Mouse (Mus musculus): ENCODE data around the gene Sod2. TPM values are rescaled to one million over a fixed set of nuclear protein-coding genes. Genes with fewer than 3 reads are reported as not detected.
"Not testable (repeated sequence)": the region's sequence is repeated elsewhere in the genome, so short reads cannot be mapped to it uniquely, and the experiment has no call there.

The Sod2 gene
- total and polyA plus RNA-seq, 3 experiments: 284 to 320 (median 293) TPM

- peak; percentile 41 for DNase-seq (ENCODE audit: low read depth, low spot score)
- peaks cover 48 to 49% of the 10 kb centered on the region in 2 experiments for H3K36me3 ChIP-seq (ENCODE audit: control insufficient read depth in 1 of 2, insufficient read depth in 2 of 2, low read length in 2 of 2)
- TF ChIP-seq TCF12 (IDR thresholded peaks at IDR 0.05; ENCODE audit: low read depth, low read length) (peak; percentile 54; the same call in 1 of the 2 replicates), TAL1 (IDR thresholded peaks at IDR 0.05; ENCODE audit: low read length) (no peak), EP300 (IDR thresholded peaks at IDR 0.05; ENCODE audit: low read depth in 1 of 2, low read length in 2 of 2) (peak; percentile 68 to 72; a peak in 3 of 4 replicates), ZMIZ1 (IDR thresholded peaks at IDR 0.05; ENCODE audit: low read depth, low read length) (no peak), MAFK (IDR thresholded peaks at IDR 0.05; ENCODE audit: borderline replicate concordance, low read depth, low read length) (no peak), RAD21 (IDR thresholded peaks at IDR 0.05; ENCODE audit: low read depth, low read length) (no peak), KAT2A (conservative IDR thresholded peaks at IDR 0.05; ENCODE audit: low read depth, low read length) (no peak), GATA1 (IDR thresholded peaks at IDR 0.05; ENCODE audit: low read depth, low read length) (peak; percentile 59), MYB (IDR thresholded peaks at IDR 0.05; ENCODE audit: low read depth, low read length) (no peak), MEF2A (IDR thresholded peaks at IDR 0.05; ENCODE audit: extremely low read depth, insufficient replicate concordance, low read depth, low read length, poor library complexity, severe bottlenecking) (no peak), RCOR1 (IDR thresholded peaks at IDR 0.05; ENCODE audit: low read depth, low read length) (peak; percentile 29; the same call in 1 of the 2 replicates), E2F4 (IDR thresholded peaks at IDR 0.05; ENCODE audit: borderline replicate concordance, low read depth, low read length) (no peak), GABPA (IDR thresholded peaks at IDR 0.05; ENCODE audit: low read depth, low read length) (no peak), SIN3A (IDR thresholded peaks at IDR 0.05; ENCODE audit: low read length) (peak; percentile 43), ETS1 (IDR thresholded peaks at IDR 0.05; ENCODE audit: low read depth, low read length) (peak; percentile 31; the same call in 1 of the 2 replicates)
Observed at GRCm38 (mm10) chr17:12983988-12984387, 22.7 kb upstream of the Sod2 start.

GRCm38 (mm10) chr17:12988096-12988495 is 18.6 kb upstream of the Sod2 start:
- H3K9me3 ChIP-seq (replicated peaks; ENCODE audit: insufficient read depth, low read length); DNase-seq (ENCODE audit: low read depth, low spot score); H3K9ac ChIP-seq (ENCODE audit: control insufficient read depth, low read depth, low read length, poor library complexity, severe bottlenecking); H3K27ac ChIP-seq (ENCODE audit: control insufficient read depth, low read depth, low read length); H3K4me3 ChIP-seq (ENCODE audit: control insufficient read depth in 1 of 2, insufficient read depth in 1 of 2, low read depth in 2 of 2, low read length in 2 of 2); H3K27me3 ChIP-seq (ENCODE audit: control insufficient read depth in 1 of 2, insufficient read depth in 2 of 2, low read length in 2 of 2): not testable (repeated sequence)
- Histone ChIP-seq H3K4me1 (ENCODE audit: control insufficient read depth in 1 of 2, insufficient read depth in 2 of 2, low read length in 2 of 2) (peaks cover 5 to 11% of the 10 kb centered on the region in 2 experiments), H3K79me2 (ENCODE audit: control insufficient read depth, insufficient read depth, low read length, poor library complexity) (peaks cover 55% of the 10 kb centered on the region), H3K36me3 (ENCODE audit: control insufficient read depth in 1 of 2, insufficient read depth in 2 of 2, low read length in 2 of 2) (peaks cover 15 to 50% of the 10 kb centered on the region in 2 experiments)
- peak in 1 of 3 experiments; percentile 24; a peak in 2 of 6 replicates for TF ChIP-seq CTCF (IDR thresholded peaks at IDR 0.05 in 2 of 3, conservative IDR thresholded peaks at IDR 0.05 in 1 of 3; ENCODE audit: control insufficient read depth in 1 of 3, insufficient read depth in 1 of 3, low read depth in 2 of 3, low read length in 3 of 3, poor library complexity in 1 of 3, severe bottlenecking in 1 of 3)

More at GRCm38 (mm10) chr17:12983988-12984387, 22.7 kb upstream of the Sod2 start:
- Histone ChIP-seq H3K9me3 (replicated peaks; ENCODE audit: insufficient read depth, low read length) (no peaks in the 10 kb centered on the region), H3K27me3 (ENCODE audit: control insufficient read depth in 1 of 2, insufficient read depth in 2 of 2, low read length in 2 of 2) (no peaks in the 10 kb centered on the region), H3K27ac (ENCODE audit: control insufficient read depth, low read depth, low read length) (no peak overlapping the region), H3K9ac (ENCODE audit: control insufficient read depth, low read depth, low read length, poor library complexity, severe bottlenecking) (no peak overlapping the region), H3K4me1 (ENCODE audit: control insufficient read depth in 1 of 2, insufficient read depth in 2 of 2, low read length in 2 of 2) (peaks cover 5 to 9% of the 10 kb centered on the region in 2 experiments), H3K79me2 (ENCODE audit: control insufficient read depth, insufficient read depth, low read length, poor library complexity) (peaks cover 30% of the 10 kb centered on the region), H3K4me3 (ENCODE audit: control insufficient read depth in 1 of 2, insufficient read depth in 1 of 2, low read depth in 2 of 2, low read length in 2 of 2) (no peak overlapping the region)

Data from MEL (cell line).